In genomic region chr5:117873807-117874206, GRCm38 (mm10) we compare ENCODE assay signal across 13 mouse cellular contexts.
DNase-seq lines count a peak whose midpoint lies in the region.
"Had no signal": no experiment of that assay in that cellular context is flagged by ENCODE, and none has a peak within 500 bp of the region (broad histone marks: within the 10 kb centered on the region; RNA-seq: fewer than 3 reads in every experiment).

No protein-coding gene starts in this region.

- no peak overlapping the region for H3K27ac ChIP-seq in embryonic facial prominence, embryonic 10.5 days (replicated peaks)
- H3K27ac ChIP-seq: forebrain, embryonic 15.5 days; hindbrain, embryonic 15.5 days; layer of hippocampus, adult 2 months had no signal

- H3K9me3 ChIP-seq in embryonic facial prominence, embryonic 10.5 days, result no peaks in the 10 kb centered on the region
- H3K9me3 ChIP-seq: forebrain, embryonic 15.5 days; hindbrain, embryonic 15.5 days had no signal

- H3K36me3 ChIP-seq in embryonic facial prominence, embryonic 10.5 days (replicated peaks), result no peaks in the 10 kb centered on the region
- H3K36me3 ChIP-seq: forebrain, embryonic 15.5 days; hindbrain, embryonic 15.5 days had no signal

- peaks cover 4% of the 10 kb centered on the region; the same call in 1 of the 2 replicates for H3K4me1 ChIP-seq in embryonic facial prominence, embryonic 10.5 days
- H3K4me1 ChIP-seq: hindbrain, embryonic 15.5 days had no signal

- no peak overlapping the region for H3K4me3 ChIP-seq in embryonic facial prominence, embryonic 10.5 days
- H3K4me3 ChIP-seq: forebrain, embryonic 15.5 days; hindbrain, embryonic 15.5 days; layer of hippocampus, adult 2 months had no signal

- no peaks in the 10 kb centered on the region for H3K27me3 ChIP-seq in embryonic facial prominence, embryonic 10.5 days (replicated peaks; ENCODE audit: low read depth, poor library complexity, severe bottlenecking)
- H3K27me3 ChIP-seq: forebrain, embryonic 15.5 days; hindbrain, embryonic 15.5 days had no signal

- DNase-seq in adrenal gland, postnatal 25 days, result peak; percentile 23
- DNase-seq in adrenal gland, postnatal 4 days (ENCODE audit: low spot score in 2 of 2), result no peak
- DNase-seq in right cerebral cortex, postnatal 4 days, result peak; percentile 13
- no peak for DNase-seq in right cerebral cortex, postnatal 25 days
- peak; percentile 37 to 81 for DNase-seq in cerebellum, postnatal 4 days (ENCODE audit: low spot score in 2 of 2)
- DNase-seq in embryonic facial prominence, embryonic 10.5 days (ENCODE audit: low spot score), result no peak
- DNase-seq in urinary bladder, postnatal 25 days (ENCODE audit: low spot score), result no peak
- no peak for DNase-seq in lung, postnatal 14 days
- DNase-seq: heart, adult 18-20 months; kidney, adult 9 months had no signal

- WGBS in embryonic facial prominence, embryonic 10.5 days, result 90% methylated on average over 8 of the region's 8 CpGs

Comparison
In these comparisons a context has a peak if more than half of its experiments do, and no peak if none do; other contexts are left out.
1. DNase-seq: peak in adrenal gland, postnatal 25 days (single experiment), right cerebral cortex, postnatal 4 days (single experiment) and cerebellum, postnatal 4 days (2 of 2); none in adrenal gland, postnatal 4 days (0 of 2), right cerebral cortex, postnatal 25 days (single experiment), embryonic facial prominence, embryonic 10.5 days (single experiment), urinary bladder, postnatal 25 days (single experiment) and lung, postnatal 14 days (single experiment).